Mouse (Mus musculus) heart, postnatal 25 days (tissue): ENCODE results near the gene Tbx4. TPM values are rescaled to one million over a fixed set of nuclear protein-coding genes. Genes with fewer than 3 reads are reported as not detected.

ENCODE experiments used
- DNase-seq: peaks from one replicate; pipeline ENCODE4 v3.0.0; 2022; ENCODE audit warnings: low spot score
- intact Hi-C: fragments of 180-260 bp; cut with DNase I; formaldehyde crosslinking; loops from one replicate; pipeline ENCODE4 v1.15.1; 2025
- total RNA-seq, 2 experiments: library from RNA; stranded (reverse); gene quantifications; 2 replicates each; pipeline ENCODE4 v1.2.3; 2021

The Tbx4 gene
- total RNA-seq, 2 experiments from 2014 or later: 0.08 TPM; not detected in 1

GRCm38 (mm10) chr11:85849037-85849436 lies 37.2 kb upstream of the Tbx4 start:
- intact Hi-C loops: loop anchor here (1.0 to 10.0 kb wide), 4 partner anchors 123 to 506 kb away; partner anchors contain the start of gene Med13

GRCm38 (mm10) chr11:85850233-85850632 lies 36.0 kb upstream of the Tbx4 start, which contains the start of gene Gm11444:
Gm11444 (minus strand) TSS chr11:85850333.
- DNase-seq: no peak
- intact Hi-C loops: no loop called here

More at GRCm38 (mm10) chr11:85849037-85849436, 37.2 kb upstream of the Tbx4 start:
- peak; percentile 46 for DNase-seq

- intact Hi-C loops: no loop called here
- DNase-seq: no peak
Measured at GRCm38 (mm10) chr11:85850758-85851157, 35.5 kb upstream of the Tbx4 start.

GRCm38 (mm10) chr11:85857997-85858698 lies 28.1 kb upstream of the Tbx4 start:
- no peak for DNase-seq
- intact Hi-C loops: no loop called here

GRCm38 (mm10) chr11:85864363-85864762 lies 21.9 kb upstream of the Tbx4 start:
- DNase-seq: no peak
- intact Hi-C loops: no loop called here

GRCm38 (mm10) chr11:85876059-85876788 lies 10.0 kb upstream of the Tbx4 start:
- DNase-seq: no peak
- intact Hi-C loops: no loop called here

GRCm38 (mm10) chr11:85884498-85884897 lies 1.7 kb upstream of the Tbx4 start:
- DNase-seq: no peak
- intact Hi-C loops: no loop called here

- DNase-seq: no peak
- intact Hi-C loops: no loop called here
Measured at GRCm38 (mm10) chr11:85886429-85886785, 185 bp downstream of the Tbx4 start.

- intact Hi-C loops: no loop called here
- no peak for DNase-seq
Measured at GRCm38 (mm10) chr11:85887273-85887672, 1.1 kb downstream of the Tbx4 start.

GRCm38 (mm10) chr11:85887801-85888450 lies 1.7 kb downstream of the Tbx4 start:
- intact Hi-C loops: no loop called here
- DNase-seq: no peak

- intact Hi-C loops: no loop called here
- DNase-seq: no peak
Measured at GRCm38 (mm10) chr11:85888451-85888961, 2.3 kb downstream of the Tbx4 start.

- intact Hi-C loops: no loop called here
- DNase-seq: no peak
Measured at GRCm38 (mm10) chr11:85889056-85889729, 3.0 kb downstream of the Tbx4 start.

- intact Hi-C loops: no loop called here
- no peak for DNase-seq
Measured at GRCm38 (mm10) chr11:85889730-85890562, 3.7 kb downstream of the Tbx4 start.

- no peak for DNase-seq
- intact Hi-C loops: no loop called here
Measured at GRCm38 (mm10) chr11:85890563-85890845, 4.3 kb downstream of the Tbx4 start.

GRCm38 (mm10) chr11:85891010-85891691 lies 4.9 kb downstream of the Tbx4 start:
- no peak for DNase-seq
- intact Hi-C loops: no loop called here

- intact Hi-C loops: no loop called here
Measured at GRCm38 (mm10) chr11:85891692-85892040, 5.4 kb downstream of the Tbx4 start.

GRCm38 (mm10) chr11:85892771-85893170 lies 6.5 kb downstream of the Tbx4 start:
- no peak for DNase-seq
- intact Hi-C loops: no loop called here

More at GRCm38 (mm10) chr11:85891692-85892040, 5.4 kb downstream of the Tbx4 start:
- no peak for DNase-seq

GRCm38 (mm10) chr11:85893400-85894135 lies 7.3 kb downstream of the Tbx4 start:
- intact Hi-C loops: no loop called here
- DNase-seq: no peak
